Mouse (Mus musculus): Measurements from ENCODE around the gene Nek9. TPM values are rescaled to one million over a fixed set of nuclear protein-coding genes. Genes with fewer than 3 reads are reported as not detected.
A peak's percentile ranks its signal among the peaks of the same experiment; 100 is the strongest.
"Not testable (repeated sequence)": the region's sequence is repeated elsewhere in the genome, so short reads cannot be mapped to it uniquely, and the experiment has no call there.

The Nek9 gene
- polyA plus RNA-seq, 1 experiment from 2014 or later: 26.6 TPM

DNA sequence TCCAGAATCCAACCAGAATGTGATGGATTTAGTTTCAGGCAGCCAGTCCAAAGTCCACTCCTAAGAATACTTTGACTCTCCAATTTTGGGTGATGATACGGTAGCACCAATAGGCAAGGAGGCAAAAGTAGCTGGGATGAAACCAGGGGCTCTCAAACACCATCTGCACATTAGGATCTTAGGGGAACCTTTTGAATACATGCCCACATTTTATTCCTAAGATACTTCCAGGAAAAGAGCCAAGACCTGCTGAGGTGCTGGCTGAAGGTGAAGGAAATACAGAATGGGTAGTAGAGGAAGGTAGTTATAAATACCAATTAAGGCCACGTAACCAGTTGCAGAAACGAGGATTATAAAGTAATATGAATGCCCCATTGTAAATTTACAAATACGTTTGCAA lies 57.4 kb downstream of the Nek9 start:
- not testable (repeated sequence) for H3K27me3 ChIP-seq (replicated peaks; ENCODE audit: low read depth, poor library complexity, severe bottlenecking); H3K27ac ChIP-seq (replicated peaks); H3K4me1 ChIP-seq; DNase-seq (ENCODE audit: low spot score); H3K4me3 ChIP-seq; H3K36me3 ChIP-seq (replicated peaks); H3K9me3 ChIP-seq
- WGBS: 92% methylated on average over 1 of the region's 4 CpGs

DNA sequence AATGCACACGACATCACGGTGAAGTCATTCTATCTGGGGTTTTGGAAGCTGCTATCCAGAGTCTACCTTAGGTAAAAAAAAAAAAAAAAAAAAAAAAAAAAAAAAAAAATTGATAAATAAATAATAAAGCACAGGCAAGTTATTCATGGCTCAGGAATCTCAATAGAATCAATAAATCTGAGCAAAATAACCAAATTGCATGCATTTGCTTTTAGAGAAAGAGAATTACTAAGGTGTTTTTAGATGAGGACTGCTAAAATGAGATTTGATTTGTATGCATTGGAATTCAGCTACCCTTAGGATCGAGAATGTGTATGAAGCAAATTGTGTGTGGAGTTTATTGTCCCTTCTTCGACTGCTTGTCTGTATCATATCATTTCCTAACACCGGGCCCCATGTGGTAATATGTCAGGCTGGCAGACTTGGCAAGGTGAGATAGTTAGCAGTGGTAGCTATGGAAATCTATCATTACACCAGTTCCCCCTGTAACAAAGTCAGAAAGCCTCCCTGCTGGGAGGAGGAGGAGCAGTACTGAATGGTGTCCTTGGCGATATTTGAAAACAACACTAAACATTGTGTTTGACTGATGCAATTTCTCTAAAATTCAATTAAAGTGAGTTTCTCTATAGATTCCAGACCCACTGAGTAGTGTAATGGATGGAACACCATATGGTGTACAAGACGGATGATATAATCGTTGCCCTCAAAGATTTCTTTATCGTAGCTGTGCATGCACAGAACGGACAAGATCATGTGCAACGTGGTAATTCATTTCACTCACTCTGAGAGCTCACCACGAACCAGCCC lies 58.1 kb downstream of the Nek9 start:
- H3K9me3 ChIP-seq: no peaks in the 10 kb centered on the region
- 70% methylated on average over 12 of the region's 12 CpGs for WGBS
- H3K36me3 ChIP-seq (replicated peaks): no peaks in the 10 kb centered on the region
- peak overlapping the region; percentile 84 for H3K4me3 ChIP-seq
- peaks cover 9% of the 10 kb centered on the region for H3K4me1 ChIP-seq
- no peak overlapping the region for H3K27ac ChIP-seq (replicated peaks)
- DNase-seq (ENCODE audit: low spot score): no peak
- no peaks in the 10 kb centered on the region for H3K27me3 ChIP-seq (replicated peaks; ENCODE audit: low read depth, poor library complexity, severe bottlenecking)

DNA sequence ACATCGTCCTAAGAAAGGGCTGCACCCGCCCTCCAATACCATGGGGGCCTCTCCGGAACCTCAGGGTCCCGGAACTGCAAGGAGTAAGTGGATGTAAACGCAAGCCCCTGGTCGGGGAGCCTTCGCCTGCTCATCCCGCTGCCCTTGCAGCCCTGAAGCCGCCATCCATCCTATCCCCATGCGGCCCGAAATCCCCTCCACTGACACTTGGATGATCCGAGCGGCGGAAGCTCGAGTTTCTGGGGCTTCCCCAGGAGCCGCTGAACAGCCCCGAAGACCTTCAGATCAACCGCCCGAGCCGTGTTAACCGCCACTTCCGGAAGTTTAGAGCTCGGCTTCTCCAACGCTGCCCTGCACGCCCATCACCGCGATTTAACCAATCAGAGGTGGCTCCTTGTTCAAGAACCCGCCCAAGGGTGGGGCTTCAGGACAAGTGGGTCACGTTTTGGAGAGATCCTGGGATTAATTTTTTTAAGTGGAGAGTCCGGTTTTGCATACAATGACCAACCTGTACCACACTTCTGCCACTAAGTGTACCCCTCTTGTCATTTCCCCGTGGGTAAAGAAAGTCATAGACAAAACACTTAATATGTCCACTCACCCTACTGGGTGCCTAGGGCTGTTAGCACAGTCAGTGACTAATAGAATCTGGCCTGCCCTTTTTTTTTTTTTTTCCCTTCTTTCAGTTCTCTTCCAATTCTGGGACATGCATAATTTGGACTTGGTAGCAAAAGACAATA lies 58.9 kb downstream of the Nek9 start:
- H3K4me3 ChIP-seq: peak overlapping the region; percentile 84
- DNase-seq (ENCODE audit: low spot score): peak; percentile 96
- no peaks in the 10 kb centered on the region for H3K27me3 ChIP-seq (replicated peaks; ENCODE audit: low read depth, poor library complexity, severe bottlenecking)
- peaks cover 9% of the 10 kb centered on the region for H3K4me1 ChIP-seq
- under 1% methylated on average over 31 of the region's 31 CpGs for WGBS
- no peaks in the 10 kb centered on the region for H3K9me3 ChIP-seq
- peaks cover 6% of the 10 kb centered on the region; the same call in 1 of the 2 replicates for H3K36me3 ChIP-seq (replicated peaks)
- peak overlapping the region; percentile 91 for H3K27ac ChIP-seq (replicated peaks)

DNA sequence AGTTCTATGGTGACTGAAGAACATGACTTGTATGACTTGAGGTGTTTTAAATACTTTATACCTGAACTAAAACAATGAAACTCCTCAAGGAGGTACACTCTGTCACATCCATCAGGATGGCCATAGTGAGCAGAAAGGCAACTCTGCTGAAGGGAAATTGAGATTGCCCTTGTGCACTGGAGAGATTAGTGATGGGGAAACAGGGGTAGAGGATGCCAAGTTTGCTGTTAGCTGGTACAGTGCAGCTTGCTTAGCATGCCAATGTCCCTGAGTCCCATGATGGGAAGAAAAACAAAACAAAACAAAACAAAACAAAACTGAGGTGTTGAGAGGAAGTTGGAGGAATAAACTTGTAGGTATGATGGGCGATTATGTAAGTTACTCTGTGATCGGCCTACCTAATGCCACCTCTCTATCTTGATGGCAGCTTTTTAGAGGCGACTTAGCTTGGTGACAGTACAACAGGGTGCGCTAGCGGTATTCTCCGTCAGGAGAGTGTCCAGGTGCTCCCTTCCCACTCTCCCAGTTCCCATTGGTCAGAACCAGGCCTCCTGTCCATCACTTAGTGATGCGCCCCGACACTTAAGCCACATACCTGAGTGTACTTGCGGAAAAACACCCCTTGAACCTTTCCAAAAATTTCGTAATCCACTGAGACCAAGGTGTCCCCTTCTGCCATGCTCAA lies 59.6 kb downstream of the Nek9 start:
- Histone ChIP-seq H3K4me3 (peak overlapping the region; percentile 84), H3K27me3 (replicated peaks; ENCODE audit: low read depth, poor library complexity, severe bottlenecking) (no peaks in the 10 kb centered on the region), H3K9me3 (no peaks in the 10 kb centered on the region), H3K4me1 (peaks cover 9% of the 10 kb centered on the region), H3K27ac (replicated peaks) (peak overlapping the region; percentile 91), H3K36me3 (replicated peaks) (peaks cover 13% of the 10 kb centered on the region)
- DNase-seq (ENCODE audit: low spot score): no peak
- WGBS: 7% methylated on average over 10 of the region's 10 CpGs

DNA sequence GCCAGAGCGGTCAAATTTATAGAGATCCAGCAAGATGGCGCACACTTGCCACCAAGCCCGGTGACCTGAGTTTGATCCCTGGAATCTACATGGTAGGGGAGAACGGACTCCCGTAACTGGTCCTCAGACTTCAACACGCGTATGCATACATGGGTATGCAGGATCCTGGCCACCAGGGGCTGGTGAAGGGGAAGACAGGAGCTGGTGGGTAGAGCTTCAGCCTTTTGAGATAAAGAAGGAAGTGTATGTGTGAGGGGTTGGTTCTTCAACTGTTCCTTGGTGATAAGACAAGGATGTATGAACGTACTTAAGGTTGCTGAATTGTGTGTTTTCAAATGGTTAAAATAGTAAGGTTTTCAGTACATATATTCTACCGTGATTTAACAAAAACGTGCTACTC lies 60.2 kb downstream of the Nek9 start:
- no peak for DNase-seq (ENCODE audit: low spot score)
- Histone ChIP-seq H3K4me3 (no peak overlapping the region), H3K27me3 (replicated peaks; ENCODE audit: low read depth, poor library complexity, severe bottlenecking) (no peaks in the 10 kb centered on the region), H3K4me1 (peaks cover 9% of the 10 kb centered on the region), H3K9me3 (no peaks in the 10 kb centered on the region), H3K27ac (replicated peaks) (no peak overlapping the region), H3K36me3 (replicated peaks) (peaks cover 19% of the 10 kb centered on the region)
- whole genome bisulfite sequencing: 94% methylated on average over 10 of the region's 10 CpGs

- Histone ChIP-seq H3K36me3 (replicated peaks) (peaks cover 19% of the 10 kb centered on the region), H3K4me3 (no peak overlapping the region), H3K9me3 (no peaks in the 10 kb centered on the region), H3K27ac (replicated peaks) (no peak overlapping the region), H3K4me1 (peaks cover 21% of the 10 kb centered on the region), H3K27me3 (replicated peaks; ENCODE audit: low read depth, poor library complexity, severe bottlenecking) (no peaks in the 10 kb centered on the region)
- no peak for DNase-seq (ENCODE audit: low spot score)
- WGBS: 80% methylated on average over 5 of the region's 5 CpGs
These were observed 62.9 kb downstream of the Nek9 start for GRCm38 (mm10) chr12:85276273-85276672.

- peak; percentile 68 for DNase-seq (ENCODE audit: low spot score)
- H3K36me3 ChIP-seq (replicated peaks): peaks cover 25% of the 10 kb centered on the region
- peak overlapping the region; percentile 52 for H3K27ac ChIP-seq (replicated peaks)
- H3K9me3 ChIP-seq: no peaks in the 10 kb centered on the region
- H3K27me3 ChIP-seq (replicated peaks; ENCODE audit: low read depth, poor library complexity, severe bottlenecking): no peaks in the 10 kb centered on the region
- no peak overlapping the region for H3K4me3 ChIP-seq
- peaks cover 24% of the 10 kb centered on the region for H3K4me1 ChIP-seq
- 57% methylated on average over 10 of the region's 10 CpGs for WGBS
These were observed 65.7 kb downstream of the Nek9 start for GRCm38 (mm10) chr12:85273508-85273907.

- peaks cover 24% of the 10 kb centered on the region for H3K4me1 ChIP-seq
- no peak for DNase-seq (ENCODE audit: low spot score)
- H3K9me3 ChIP-seq: no peaks in the 10 kb centered on the region
- no peak overlapping the region for H3K4me3 ChIP-seq
- H3K36me3 ChIP-seq (replicated peaks): peaks cover 36% of the 10 kb centered on the region
- WGBS: 80% methylated on average over 4 of the region's 4 CpGs
- no peak overlapping the region for H3K27ac ChIP-seq (replicated peaks)
- no peaks in the 10 kb centered on the region for H3K27me3 ChIP-seq (replicated peaks; ENCODE audit: low read depth, poor library complexity, severe bottlenecking)
These were observed 67.3 kb downstream of the Nek9 start for GRCm38 (mm10) chr12:85271843-85272206.

DNA sequence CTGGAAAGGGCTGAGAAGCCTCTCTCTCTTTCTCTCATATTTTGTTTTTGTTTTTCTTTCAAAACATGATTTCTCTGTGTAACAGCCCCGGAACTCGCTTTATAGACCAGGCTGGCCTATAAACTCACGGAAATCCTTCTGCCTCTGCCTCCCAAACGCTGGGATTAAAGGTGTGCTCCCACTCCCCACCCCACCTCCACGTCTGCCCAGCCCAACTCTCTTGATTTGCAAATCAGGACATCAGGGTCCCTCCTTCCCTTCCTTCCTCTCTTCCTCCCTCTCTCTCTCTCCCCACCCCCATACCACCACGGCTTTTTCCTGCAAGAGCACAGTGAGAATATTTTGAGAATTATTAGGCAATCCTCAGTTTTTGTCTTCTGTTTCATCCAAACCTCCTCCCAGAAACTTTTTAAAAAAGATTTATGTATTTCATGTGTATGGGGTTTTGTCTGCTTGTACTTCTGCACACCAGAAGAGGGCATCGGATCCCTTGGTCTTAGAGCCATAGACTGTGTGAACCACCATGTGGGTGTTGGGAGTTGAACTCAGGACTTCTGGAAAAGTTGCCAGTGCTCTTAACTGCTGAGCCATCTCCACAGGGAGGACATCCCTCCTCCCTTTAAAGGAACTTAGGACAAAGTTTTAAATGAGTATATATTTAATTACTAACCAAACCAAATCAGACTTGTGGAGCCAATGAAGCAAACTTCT lies 67.9 kb downstream of the Nek9 start:
- WGBS: 77% methylated on average over 7 of the region's 7 CpGs
- H3K4me1 ChIP-seq: peaks cover 24% of the 10 kb centered on the region
- peak overlapping the region; percentile 65 for H3K4me3 ChIP-seq
- H3K27ac ChIP-seq (replicated peaks): peak overlapping the region; percentile 91; the same call in 1 of the 2 replicates
- H3K36me3 ChIP-seq (replicated peaks): peaks cover 39% of the 10 kb centered on the region
- no peaks in the 10 kb centered on the region for H3K9me3 ChIP-seq
- DNase-seq (ENCODE audit: low spot score): no peak
- H3K27me3 ChIP-seq (replicated peaks; ENCODE audit: low read depth, poor library complexity, severe bottlenecking): no peaks in the 10 kb centered on the region

- peaks cover 33% of the 10 kb centered on the region for H3K36me3 ChIP-seq (replicated peaks)
- no peaks in the 10 kb centered on the region for H3K27me3 ChIP-seq (replicated peaks; ENCODE audit: low read depth, poor library complexity, severe bottlenecking)
- H3K4me1 ChIP-seq: peaks cover 31% of the 10 kb centered on the region
- H3K4me3 ChIP-seq: peak within 1 kb of the TSS; percentile 65
- H3K9me3 ChIP-seq: no peaks in the 10 kb centered on the region
- peak within 1 kb of the TSS; percentile 91 for H3K27ac ChIP-seq (replicated peaks)
- 4% methylated on average over 35 of the region's 35 CpGs for WGBS
- peak; percentile 90 for DNase-seq (ENCODE audit: low spot score)
These were observed 68.8 kb downstream of the Nek9 start, which contains the start of gene Mlh3 for GRCm38 (mm10) chr12:85270319-85270718. Gene Mlh3, minus strand, starts transcription at chr12:85270599.

DNA sequence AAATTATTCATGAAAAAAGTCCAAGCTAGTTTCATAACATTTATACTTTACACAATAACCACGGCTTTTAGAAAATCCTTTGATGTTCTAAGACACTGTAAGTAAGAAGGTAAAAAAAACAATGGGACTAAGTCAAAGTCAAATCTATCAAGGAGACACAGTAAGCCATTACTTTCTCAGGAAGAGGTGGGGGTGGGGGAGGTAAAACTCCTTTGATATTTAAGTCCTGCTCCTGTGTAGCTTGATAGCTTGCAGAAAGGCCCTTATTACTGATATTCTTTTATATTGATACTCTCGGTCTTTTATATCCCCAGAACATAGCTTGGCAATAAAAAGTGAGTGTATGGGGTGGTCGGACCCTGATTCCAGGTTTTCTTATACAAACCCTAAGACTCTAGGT lies 69.3 kb downstream of the Nek9 start:
- 64% methylated on average over 3 of the region's 3 CpGs for WGBS
- peak overlapping the region; percentile 91 for H3K27ac ChIP-seq (replicated peaks)
- no peaks in the 10 kb centered on the region for H3K27me3 ChIP-seq (replicated peaks; ENCODE audit: low read depth, poor library complexity, severe bottlenecking)
- H3K4me3 ChIP-seq: peak overlapping the region; percentile 65
- peaks cover 36% of the 10 kb centered on the region for H3K4me1 ChIP-seq
- no peaks in the 10 kb centered on the region for H3K9me3 ChIP-seq
- H3K36me3 ChIP-seq (replicated peaks): peaks cover 28% of the 10 kb centered on the region
- DNase-seq (ENCODE audit: low spot score): no peak

- Histone ChIP-seq H3K4me1 (peaks cover 40% of the 10 kb centered on the region), H3K27ac (replicated peaks) (no peak overlapping the region), H3K4me3 (no peak overlapping the region), H3K27me3 (replicated peaks; ENCODE audit: low read depth, poor library complexity, severe bottlenecking) (no peaks in the 10 kb centered on the region), H3K9me3 (no peaks in the 10 kb centered on the region), H3K36me3 (replicated peaks) (peaks cover 19% of the 10 kb centered on the region)
- no peak for DNase-seq (ENCODE audit: low spot score)
- 91% methylated on average over 3 of the region's 3 CpGs for WGBS
These were observed 72.9 kb downstream of the Nek9 start for GRCm38 (mm10) chr12:85266248-85266647.

All from embryonic facial prominence, embryonic 10.5 days (tissue).